Mouse (Mus musculus): Measurements from ENCODE around the gene Scap. TPM values are rescaled to one million over a fixed set of nuclear protein-coding genes. Genes with fewer than 3 reads are reported as not detected.

The Scap gene
- 25.2 and 26.8 TPM in 2 replicates for polyA plus RNA-seq (2015; fragmentation: Nextera tagmentation; extraction: Ambion mirVana)

DNA sequence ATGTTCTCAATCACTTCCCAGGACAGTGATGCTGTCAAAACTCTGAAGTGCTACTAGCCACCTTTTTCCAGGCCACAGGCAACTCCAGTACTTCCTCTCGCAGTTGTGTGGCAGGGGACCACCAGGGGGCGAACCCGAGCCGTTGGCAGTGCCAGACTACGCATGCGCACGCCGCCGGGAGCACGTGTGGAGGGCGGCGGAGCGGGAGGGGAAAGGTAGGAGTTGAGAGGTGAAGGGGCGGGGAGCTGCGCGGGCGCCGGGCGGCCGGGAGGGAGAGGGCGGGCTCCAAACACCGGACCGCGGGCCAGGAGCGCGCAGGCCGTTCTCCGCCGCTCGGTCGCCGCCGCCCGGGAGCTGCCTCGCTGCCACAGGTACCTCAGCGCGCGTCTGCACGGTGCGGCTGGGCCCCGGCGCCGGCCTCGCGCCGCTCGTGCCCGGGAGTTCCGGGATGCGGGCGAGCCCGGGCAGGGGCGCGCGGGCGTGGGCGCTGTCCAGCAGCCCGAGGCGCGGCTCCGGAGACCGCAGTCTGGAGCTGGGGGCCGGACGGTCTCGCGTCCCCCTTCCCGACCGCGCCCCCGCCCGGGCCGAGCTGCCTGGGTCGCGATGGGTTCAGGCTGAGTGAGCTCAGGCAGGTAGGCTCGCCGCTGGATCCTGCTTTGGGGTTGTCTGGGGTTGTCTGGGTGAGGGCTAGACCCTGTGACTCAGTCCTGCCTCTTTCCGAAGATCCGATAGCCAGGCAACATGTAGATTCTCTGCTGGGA, at the start of gene Scap:
TSS of gene Scap (plus strand) at position 154 of the 761 bp plus-strand sequence.
- peaks cover 12% of the 10 kb centered on the region for H3K4me1 ChIP-seq (ENCODE audit: control insufficient read depth, insufficient read depth, low read length)
- H3K27ac ChIP-seq (ENCODE audit: low read length) = peak within 1 kb of the TSS; percentile 14; the same call in 1 of the 2 replicates
- H3K4me3 ChIP-seq (ENCODE audit: low read length) = peak within 1 kb of the TSS; percentile 83

DNA sequence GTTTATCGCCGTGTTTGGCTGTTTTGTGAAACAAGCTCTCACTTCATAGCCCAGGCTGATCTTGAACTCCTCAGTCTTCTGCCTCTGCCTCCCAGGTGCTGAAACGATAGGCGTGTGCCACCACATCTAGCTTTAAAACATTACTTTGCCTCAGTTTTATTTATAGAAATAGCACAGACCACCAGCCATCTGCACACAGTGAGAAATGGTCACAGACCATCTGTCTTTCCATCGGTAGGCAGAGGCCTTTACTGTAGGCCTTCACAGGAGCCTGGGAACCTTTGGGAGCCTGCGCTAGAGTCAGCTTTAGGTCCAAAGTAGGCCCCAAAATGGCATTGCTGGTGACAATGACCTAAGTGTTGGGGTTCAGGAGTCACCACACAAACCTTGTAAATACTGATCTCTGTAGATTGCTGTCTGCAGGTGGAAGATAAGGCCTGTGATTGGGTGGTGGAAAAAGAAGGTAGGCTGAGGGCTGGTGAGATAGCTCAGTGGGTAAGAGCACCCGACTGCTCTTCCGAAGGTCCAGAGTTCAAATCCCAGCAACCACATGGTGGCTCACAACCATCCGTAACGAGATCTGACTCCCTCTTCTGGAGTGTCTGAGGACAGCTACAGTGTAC, 48.9 kb upstream of the Scap start:
- Histone ChIP-seq H3K4me1 (ENCODE audit: control insufficient read depth, insufficient read depth, low read length) (no peaks in the 10 kb centered on the region), H3K9ac (ENCODE audit: low read depth, low read length) (no peak overlapping the region), H3K4me3 (ENCODE audit: low read length) (no peak overlapping the region), H3K27me3 (replicated peaks; ENCODE audit: control insufficient read depth, insufficient read depth, low read length) (no peaks in the 10 kb centered on the region), H3K4me2 (ENCODE audit: low read depth, low read length) (no peak overlapping the region), H3K9me3 (ENCODE audit: control insufficient read depth, low read length) (no peaks in the 10 kb centered on the region), H3K27ac (ENCODE audit: low read length) (no peak overlapping the region), H3K36me3 (ENCODE audit: control insufficient read depth, insufficient read depth, low read length) (no peaks in the 10 kb centered on the region)
- ATAC-seq = no peak
- WGBS = 92% methylated on average over 8 of the region's 10 CpGs

More for the DNA sequence above, at the start of gene Scap:
- no peaks in the 10 kb centered on the region for H3K27me3 ChIP-seq (replicated peaks; ENCODE audit: control insufficient read depth, insufficient read depth, low read length)
- WGBS = under 1% methylated on average over 69 of the region's 78 CpGs
- H3K9me3 ChIP-seq (ENCODE audit: control insufficient read depth, low read length) = no peaks in the 10 kb centered on the region
- H3K9ac ChIP-seq (ENCODE audit: low read depth, low read length) = peak within 1 kb of the TSS; percentile 74
- H3K4me2 ChIP-seq (ENCODE audit: low read depth, low read length) = peak within 1 kb of the TSS; percentile 88
- no peaks in the 10 kb centered on the region for H3K36me3 ChIP-seq (ENCODE audit: control insufficient read depth, insufficient read depth, low read length)
- peak; percentile 93 for ATAC-seq

DNA sequence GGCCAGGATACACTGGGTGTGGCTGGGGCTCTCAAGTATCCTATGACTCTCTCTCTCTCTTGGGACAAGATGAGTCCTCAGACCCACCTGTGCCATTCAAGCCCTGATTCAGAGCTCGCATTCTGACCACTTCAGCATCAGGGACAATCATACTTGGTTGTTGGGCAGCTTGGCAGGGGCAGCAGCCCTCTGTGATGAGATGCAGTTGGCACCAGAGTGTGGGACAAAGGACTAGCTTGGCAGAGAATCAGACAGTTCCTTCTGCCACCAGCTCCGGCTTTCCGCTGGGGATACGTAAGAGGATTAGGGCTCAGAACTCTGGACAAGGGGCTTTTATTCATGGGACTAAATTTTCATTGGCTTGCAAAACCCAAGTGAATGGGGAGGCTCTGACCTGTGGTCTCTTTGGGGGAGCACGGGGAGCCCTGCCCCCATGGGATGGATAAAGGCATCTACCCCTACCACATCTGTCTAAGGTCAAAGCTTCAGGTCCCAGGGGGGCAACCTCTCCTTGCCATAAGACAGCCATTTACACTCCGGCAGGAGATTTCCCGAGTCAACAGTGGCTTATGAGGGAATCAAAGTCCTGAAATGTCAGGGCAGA, 45.7 kb upstream of the Scap start:
- Histone ChIP-seq H3K4me3 (ENCODE audit: low read length) (no peak overlapping the region), H3K27ac (ENCODE audit: low read length) (no peak overlapping the region), H3K36me3 (ENCODE audit: control insufficient read depth, insufficient read depth, low read length) (no peaks in the 10 kb centered on the region), H3K9ac (ENCODE audit: low read depth, low read length) (no peak overlapping the region), H3K4me1 (ENCODE audit: control insufficient read depth, insufficient read depth, low read length) (no peaks in the 10 kb centered on the region), H3K9me3 (ENCODE audit: control insufficient read depth, low read length) (no peaks in the 10 kb centered on the region), H3K27me3 (replicated peaks; ENCODE audit: control insufficient read depth, insufficient read depth, low read length) (no peaks in the 10 kb centered on the region), H3K4me2 (ENCODE audit: low read depth, low read length) (no peak overlapping the region)
- ATAC-seq = no peak
- WGBS = 74% methylated on average over 7 of the region's 7 CpGs

DNA sequence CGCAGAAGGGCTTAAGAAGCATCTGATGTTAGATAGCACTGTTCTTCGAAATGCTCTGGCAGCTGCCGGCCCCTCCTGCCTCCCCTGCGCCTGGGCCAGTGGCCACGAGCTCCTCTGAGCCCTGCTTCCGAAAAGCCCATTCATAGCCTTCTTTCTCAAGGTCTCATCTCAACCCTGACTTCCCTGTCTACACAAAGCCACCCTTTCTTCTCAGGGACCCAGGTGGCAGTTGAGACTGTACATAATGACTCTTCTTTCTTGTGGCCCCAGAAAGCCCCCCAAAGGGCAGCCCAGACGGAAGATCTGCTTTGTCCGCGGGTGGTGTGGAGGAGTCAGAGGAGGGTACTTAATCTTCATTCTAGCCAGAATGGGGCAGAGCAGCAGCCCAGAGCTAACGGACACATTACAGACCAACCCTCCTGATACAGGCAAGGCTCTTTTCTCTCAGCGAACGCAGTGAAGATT, 39.8 kb upstream of the Scap start:
- no peak for ATAC-seq
- Histone ChIP-seq H3K4me1 (ENCODE audit: control insufficient read depth, insufficient read depth, low read length) (no peaks in the 10 kb centered on the region), H3K4me2 (ENCODE audit: low read depth, low read length) (no peak overlapping the region), H3K36me3 (ENCODE audit: control insufficient read depth, insufficient read depth, low read length) (no peaks in the 10 kb centered on the region), H3K27ac (ENCODE audit: low read length) (no peak overlapping the region), H3K27me3 (replicated peaks; ENCODE audit: control insufficient read depth, insufficient read depth, low read length) (no peaks in the 10 kb centered on the region), H3K9ac (ENCODE audit: low read depth, low read length) (no peak overlapping the region), H3K9me3 (ENCODE audit: control insufficient read depth, low read length) (no peaks in the 10 kb centered on the region), H3K4me3 (ENCODE audit: low read length) (no peak overlapping the region)
- WGBS = 63% methylated on average over 12 of the region's 12 CpGs

DNA sequence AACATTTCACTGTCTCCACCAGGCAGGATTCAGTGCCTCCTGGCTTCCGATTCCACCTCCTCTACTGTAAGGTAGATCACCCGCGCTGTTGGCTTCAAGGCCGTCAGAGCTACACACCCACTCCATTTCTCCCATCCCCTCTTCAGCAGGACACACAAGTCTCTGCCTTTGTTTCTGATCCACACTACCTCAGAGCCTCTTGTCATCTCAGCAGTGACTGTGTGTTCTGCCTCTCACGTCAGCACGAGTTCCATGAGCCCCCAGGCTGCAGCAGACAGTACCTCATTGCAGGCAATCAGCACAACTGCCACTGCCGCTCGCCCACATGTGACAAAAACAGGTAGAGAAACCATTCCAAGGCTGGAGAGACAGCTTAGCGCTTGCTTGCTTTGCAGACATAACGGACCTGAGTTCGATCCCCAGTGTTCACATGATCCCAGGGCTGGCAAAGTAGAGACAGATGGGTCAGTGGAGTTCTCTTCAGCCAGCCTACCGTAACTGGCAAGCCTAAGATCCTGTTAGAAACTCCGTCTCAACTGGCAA, 39.1 kb upstream of the Scap start:
- no peak overlapping the region for H3K4me2 ChIP-seq (ENCODE audit: low read depth, low read length)
- ATAC-seq = no peak
- 83% methylated on average over 13 of the region's 13 CpGs for WGBS
- no peaks in the 10 kb centered on the region for H3K36me3 ChIP-seq (ENCODE audit: control insufficient read depth, insufficient read depth, low read length)
- H3K9ac ChIP-seq (ENCODE audit: low read depth, low read length) = no peak overlapping the region
- H3K4me3 ChIP-seq (ENCODE audit: low read length) = no peak overlapping the region
- H3K27ac ChIP-seq (ENCODE audit: low read length) = no peak overlapping the region
- no peaks in the 10 kb centered on the region for H3K9me3 ChIP-seq (ENCODE audit: control insufficient read depth, low read length)
- H3K27me3 ChIP-seq (replicated peaks; ENCODE audit: control insufficient read depth, insufficient read depth, low read length) = no peaks in the 10 kb centered on the region
- H3K4me1 ChIP-seq (ENCODE audit: control insufficient read depth, insufficient read depth, low read length) = no peaks in the 10 kb centered on the region

DNA sequence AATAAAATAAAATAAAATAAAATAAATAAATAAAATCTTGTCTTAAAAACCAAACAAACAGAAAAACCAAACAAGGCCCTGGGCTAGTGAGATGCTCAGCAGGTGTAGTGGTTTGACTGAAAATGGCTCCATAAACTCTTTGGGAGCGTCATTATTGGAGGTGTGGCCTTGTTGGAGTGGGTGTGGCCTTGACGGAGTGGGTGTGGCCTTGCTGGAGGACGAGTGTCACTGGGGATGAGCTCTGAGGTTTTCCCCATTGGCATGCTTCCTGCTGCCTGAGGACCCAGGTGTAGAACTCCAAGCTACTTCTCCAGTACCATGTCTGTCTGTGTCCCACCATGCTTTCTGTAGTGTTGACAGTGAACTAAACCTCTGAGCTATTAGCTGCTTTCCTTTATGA, 38.3 kb upstream of the Scap start:
- Histone ChIP-seq H3K9ac (ENCODE audit: low read depth, low read length) (no peak overlapping the region), H3K27me3 (replicated peaks; ENCODE audit: control insufficient read depth, insufficient read depth, low read length) (no peaks in the 10 kb centered on the region), H3K27ac (ENCODE audit: low read length) (no peak overlapping the region), H3K4me2 (ENCODE audit: low read depth, low read length) (no peak overlapping the region), H3K36me3 (ENCODE audit: control insufficient read depth, insufficient read depth, low read length) (no peaks in the 10 kb centered on the region), H3K9me3 (ENCODE audit: control insufficient read depth, low read length) (no peaks in the 10 kb centered on the region), H3K4me3 (ENCODE audit: low read length) (no peak overlapping the region), H3K4me1 (ENCODE audit: control insufficient read depth, insufficient read depth, low read length) (no peaks in the 10 kb centered on the region)
- no peak for ATAC-seq
- 42% methylated on average over 3 of the region's 3 CpGs for WGBS

DNA sequence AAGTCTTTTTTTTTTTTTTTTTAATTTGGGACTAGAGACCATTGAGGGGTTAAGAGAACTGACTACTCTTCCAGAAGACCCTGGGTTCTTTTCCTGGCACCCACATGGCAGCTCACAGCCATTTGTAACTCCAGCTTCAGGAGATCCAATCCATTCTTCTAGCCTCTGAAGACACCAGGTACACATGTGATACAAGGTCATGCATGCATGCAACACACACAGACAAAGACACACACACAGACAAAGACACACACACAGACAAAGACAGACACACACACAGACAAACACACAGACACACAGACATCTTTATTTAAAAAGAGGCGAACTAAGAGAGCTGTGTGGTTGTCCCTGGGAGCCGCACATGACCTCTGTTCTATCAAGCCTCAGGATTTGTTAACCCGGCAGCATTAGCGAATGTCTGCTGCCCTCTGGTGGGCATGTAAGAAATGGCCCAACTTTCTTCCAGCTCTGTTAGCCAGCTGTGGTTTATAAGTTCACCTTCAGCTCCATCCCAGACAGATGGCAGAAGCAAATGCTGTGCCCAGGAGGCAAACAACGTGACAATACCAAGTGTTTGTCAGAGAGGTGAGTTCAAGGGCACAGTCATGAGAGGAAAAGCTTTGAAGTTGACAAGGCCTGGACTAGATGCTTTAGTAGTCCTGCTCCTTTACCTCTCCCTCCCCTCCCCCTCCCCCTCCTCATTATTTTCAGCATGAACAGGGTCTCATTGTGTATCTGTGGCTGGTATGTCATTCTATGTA, 36.0 kb upstream of the Scap start:
- Histone ChIP-seq H3K4me3 (ENCODE audit: low read length) (no peak overlapping the region), H3K27ac (ENCODE audit: low read length) (no peak overlapping the region), H3K4me1 (ENCODE audit: control insufficient read depth, insufficient read depth, low read length) (no peaks in the 10 kb centered on the region), H3K9me3 (ENCODE audit: control insufficient read depth, low read length) (no peaks in the 10 kb centered on the region), H3K9ac (ENCODE audit: low read depth, low read length) (no peak overlapping the region), H3K4me2 (ENCODE audit: low read depth, low read length) (no peak overlapping the region), H3K36me3 (ENCODE audit: control insufficient read depth, insufficient read depth, low read length) (no peaks in the 10 kb centered on the region), H3K27me3 (replicated peaks; ENCODE audit: control insufficient read depth, insufficient read depth, low read length) (no peaks in the 10 kb centered on the region)
- peak; percentile 60; the same call in 1 of the 2 replicates for ATAC-seq
- WGBS = 6% methylated on average over 5 of the region's 5 CpGs

DNA sequence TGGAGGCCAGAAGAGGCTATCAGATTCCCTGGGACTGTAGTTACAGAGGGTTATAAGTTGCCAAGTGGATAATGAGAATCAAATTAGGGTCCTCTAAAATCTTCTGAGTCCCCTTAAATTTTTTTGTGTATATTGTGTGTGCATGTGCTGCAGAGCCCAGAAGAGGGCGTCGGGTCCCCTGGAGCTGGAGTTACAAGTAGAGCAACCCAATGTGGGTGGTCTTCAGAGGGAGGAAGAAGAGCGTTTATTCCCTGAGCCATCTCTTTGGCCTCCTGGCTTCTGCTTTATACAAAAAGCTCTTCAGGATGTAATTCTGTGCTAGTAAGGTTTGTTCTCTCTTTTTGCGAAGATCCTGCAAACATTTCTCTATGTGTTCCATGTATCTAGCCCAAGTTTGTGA, 28.6 kb upstream of the Scap start:
- no peaks in the 10 kb centered on the region for H3K9me3 ChIP-seq (ENCODE audit: control insufficient read depth, low read length)
- H3K4me3 ChIP-seq (ENCODE audit: low read length) = peak overlapping the region; percentile 58
- WGBS = 6% methylated on average over 4 of the region's 4 CpGs
- no peaks in the 10 kb centered on the region for H3K27me3 ChIP-seq (replicated peaks; ENCODE audit: control insufficient read depth, insufficient read depth, low read length)
- peak overlapping the region; percentile 87 for H3K27ac ChIP-seq (ENCODE audit: low read length)
- no peak for ATAC-seq
- peaks cover 6% of the 10 kb centered on the region; the same call in 1 of the 2 replicates for H3K4me1 ChIP-seq (ENCODE audit: control insufficient read depth, insufficient read depth, low read length)
- H3K4me2 ChIP-seq (ENCODE audit: low read depth, low read length) = peak overlapping the region; percentile 67
- no peaks in the 10 kb centered on the region for H3K36me3 ChIP-seq (ENCODE audit: control insufficient read depth, insufficient read depth, low read length)
- peak overlapping the region; percentile 79 for H3K9ac ChIP-seq (ENCODE audit: low read depth, low read length)
